Mouse (Mus musculus): Measurements from ENCODE around the gene Metap1.

DNA sequence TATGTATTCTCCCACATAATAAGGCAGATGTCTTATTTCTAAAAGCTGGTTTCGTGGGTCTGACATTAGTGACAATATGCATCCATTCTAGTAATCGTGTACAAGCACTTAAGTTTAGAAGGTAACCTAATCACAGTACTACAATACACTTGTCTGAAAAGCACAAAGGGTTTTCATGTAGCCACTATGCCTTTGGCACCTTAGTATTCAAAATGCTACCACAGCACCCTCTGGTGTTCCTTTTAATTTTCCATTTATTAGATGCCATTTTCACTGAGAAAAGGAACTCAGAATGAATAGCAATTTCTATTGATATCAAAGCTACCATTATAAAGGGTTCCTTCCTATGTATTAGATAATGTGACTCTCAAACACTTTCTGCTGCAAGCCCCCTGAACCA is 57.5 kb downstream of the Metap1 start:
- TF ChIP-seq CTCF (IDR thresholded peaks at IDR 0.05; ENCODE audit: borderline replicate concordance, insufficient read depth, low read depth, low read length) = no peak
- TF ChIP-seq POLR2A (IDR thresholded peaks at IDR 0.05; ENCODE audit: borderline replicate concordance, insufficient read depth, low read length) = no peak

All from cerebellum, adult 2 months (tissue).